Mouse (Mus musculus) liver, postnatal 0 days (tissue): ENCODE measurements at regions not wholly inside any gene's neighbourhood (a gene's known extent, or its start where the extent isn't known, plus 50 kb on each side); places are given as distances from the start of the nearest gene placed in this dataset.
"Not testable (repeated sequence)": the region's sequence is repeated elsewhere in the genome, so short reads cannot be mapped to it uniquely, and the experiment has no call there.

Source experiments
- ATAC-seq: fragments of 200-750 bp; cut with Nextera tagmentation; 2 replicates; pipeline ENCODE4 v1.8.0; 2017; ENCODE audit warnings: mild to moderate bottlenecking, moderate library complexity
- DNase-seq: peaks from one replicate; pipeline ENCODE4 v3.0.0-alpha.2; 2016
- H3K27ac ChIP-seq: fragments of 300-500 bp; sonication (generic); 2 replicates; pipeline ENCODE4 v1.5.1; 2014; ENCODE audit warnings: antibody characterized with exemption, moderate library complexity, mild to moderate bottlenecking, low read depth
- H3K27me3 ChIP-seq: fragments of 300-500 bp; sonication (generic); 2 replicates; pipeline ENCODE4 v1.6.1; 2014; ENCODE audit warnings: low read length, control low read depth, mixed read lengths; ENCODE audit not compliant: insufficient read depth
- H3K36me3 ChIP-seq: fragments of 300-500 bp; sonication (generic); replicated peaks from 2 replicates; pipeline ENCODE4 v1.6.1; 2014; ENCODE audit warnings: mild to moderate bottlenecking, control low read depth, low read length, moderate library complexity, mixed read lengths; ENCODE audit not compliant: insufficient read depth
- H3K4me1 ChIP-seq: fragments of 300-500 bp; sonication (generic); 2 replicates; pipeline ENCODE4 v1.6.1; 2014; ENCODE audit warnings: antibody characterized with exemption, mild to moderate bottlenecking, control low read depth; ENCODE audit not compliant: insufficient read depth
- H3K4me2 ChIP-seq: fragments of 300-500 bp; sonication (generic); 2 replicates; pipeline ENCODE4 v1.6.1; 2014; ENCODE audit warnings: low read depth, mild to moderate bottlenecking, low read length, moderate library complexity, mixed read lengths
- H3K4me3 ChIP-seq: fragments of 300-500 bp; sonication (generic); 2 replicates; pipeline ENCODE4 v1.5.1; 2014; ENCODE audit warnings: low read depth, low read length
- H3K9ac ChIP-seq: fragments of 300-500 bp; sonication (generic); replicated peaks from 2 replicates; pipeline ENCODE4 v1.6.1; 2014; ENCODE audit warnings: mild to moderate bottlenecking, moderate library complexity
- H3K9me3 ChIP-seq: fragments of 300-500 bp; sonication (generic); 2 replicates; pipeline ENCODE4 v1.6.1; 2016; ENCODE audit warnings: mild to moderate bottlenecking, control low read depth, low read length, mixed read lengths
- CTCF ChIP-seq: sonication (generic); IDR thresholded peaks from 2 replicates; pipeline ENCODE4 v1.5.1; 2016; ENCODE audit warnings: antibody characterized with exemption, low read depth
- EP300 ChIP-seq: IDR thresholded peaks from 2 replicates; pipeline ENCODE4 v1.6.1; 2016; ENCODE audit warnings: antibody characterized with exemption, low read depth, mild to moderate bottlenecking
- WGBS: fragments of 180-500 bp; shearing (Covaris S2); extraction: QIAGEN DNeasy Blood & Tissue Kit; methylation state at CpG from one replicate; pipeline ENCODE4 v1.1.7; 2014; ENCODE audit not compliant: insufficient replicate concordance; 5-methylcytosine and 5-hydroxymethylcytosine counted together

DNA sequence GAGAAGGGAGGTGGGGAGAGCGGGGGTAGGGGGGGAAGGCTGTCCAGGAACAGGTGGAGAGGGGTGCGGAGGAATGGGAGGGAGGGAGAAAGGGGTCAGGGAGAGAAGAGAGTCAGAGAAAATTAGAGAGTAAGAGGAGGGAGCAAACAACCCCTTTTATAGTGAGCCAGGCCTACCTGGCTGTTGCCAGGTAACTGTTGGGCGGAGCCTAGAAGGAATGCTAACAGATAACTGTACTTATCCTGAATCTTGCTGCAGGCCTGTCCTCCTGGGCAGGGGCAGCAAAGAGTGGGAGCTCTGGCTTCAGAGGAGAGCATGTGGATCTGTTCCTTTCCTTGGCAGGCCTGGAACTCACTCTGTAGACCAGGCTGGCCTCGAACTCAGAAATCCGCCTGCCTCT is 84.5 kb upstream of the Sec61g start:
- H3K27me3 ChIP-seq: no peaks in the 10 kb centered on the region
- H3K4me2 ChIP-seq: no peak overlapping the region
- no peak overlapping the region for H3K9ac ChIP-seq
- H3K4me1 ChIP-seq: 0 out of 2 replicates have a peak, but pooled peaks cover 2% of the 10 kb centered on the region
- no peak overlapping the region for H3K27ac ChIP-seq
- no peaks in the 10 kb centered on the region for H3K9me3 ChIP-seq
- no peaks in the 10 kb centered on the region for H3K36me3 ChIP-seq
- DNase-seq (no peak), ATAC-seq (no peak)
- TF ChIP-seq EP300 (no peak), CTCF (no peak)
- no peak overlapping the region for H3K4me3 ChIP-seq
- WGBS: 95% methylated on average over 5 of the region's 5 CpGs

DNA sequence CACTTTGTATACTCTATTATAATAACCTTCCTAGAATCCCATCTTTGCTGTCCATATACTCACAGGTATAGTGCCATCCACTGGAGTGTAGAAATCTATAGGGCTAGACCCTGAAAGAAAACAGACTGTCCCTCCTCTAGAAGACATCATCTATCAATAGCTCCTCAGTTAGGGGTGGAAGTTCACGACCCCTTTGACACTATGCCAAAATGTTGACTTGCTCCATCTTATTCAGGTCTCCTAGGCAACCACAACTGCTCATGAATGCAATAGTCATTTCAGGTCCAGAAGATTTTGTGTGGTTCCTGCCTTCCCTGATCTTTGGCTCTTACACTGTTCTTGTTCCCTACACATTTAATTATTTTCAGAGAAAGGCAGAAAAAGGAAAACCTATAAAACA is 86.5 kb upstream of the Sec61g start:
- no peaks in the 10 kb centered on the region for H3K36me3 ChIP-seq
- no peak overlapping the region for H3K4me2 ChIP-seq
- H3K27ac ChIP-seq: no peak overlapping the region
- H3K4me3 ChIP-seq: no peak overlapping the region
- H3K4me1 ChIP-seq: 0 out of 2 replicates have a peak, but pooled peaks cover 2% of the 10 kb centered on the region
- H3K27me3 ChIP-seq: no peaks in the 10 kb centered on the region
- no peak overlapping the region for H3K9ac ChIP-seq
- ATAC-seq (no peak), DNase-seq (no peak)
- TF ChIP-seq CTCF: no peak
- no peak for TF ChIP-seq EP300
- 63% methylated on average over 1 of the region's 1 CpGs for WGBS
- no peaks in the 10 kb centered on the region; the same call in 1 of the 2 replicates for H3K9me3 ChIP-seq

DNA sequence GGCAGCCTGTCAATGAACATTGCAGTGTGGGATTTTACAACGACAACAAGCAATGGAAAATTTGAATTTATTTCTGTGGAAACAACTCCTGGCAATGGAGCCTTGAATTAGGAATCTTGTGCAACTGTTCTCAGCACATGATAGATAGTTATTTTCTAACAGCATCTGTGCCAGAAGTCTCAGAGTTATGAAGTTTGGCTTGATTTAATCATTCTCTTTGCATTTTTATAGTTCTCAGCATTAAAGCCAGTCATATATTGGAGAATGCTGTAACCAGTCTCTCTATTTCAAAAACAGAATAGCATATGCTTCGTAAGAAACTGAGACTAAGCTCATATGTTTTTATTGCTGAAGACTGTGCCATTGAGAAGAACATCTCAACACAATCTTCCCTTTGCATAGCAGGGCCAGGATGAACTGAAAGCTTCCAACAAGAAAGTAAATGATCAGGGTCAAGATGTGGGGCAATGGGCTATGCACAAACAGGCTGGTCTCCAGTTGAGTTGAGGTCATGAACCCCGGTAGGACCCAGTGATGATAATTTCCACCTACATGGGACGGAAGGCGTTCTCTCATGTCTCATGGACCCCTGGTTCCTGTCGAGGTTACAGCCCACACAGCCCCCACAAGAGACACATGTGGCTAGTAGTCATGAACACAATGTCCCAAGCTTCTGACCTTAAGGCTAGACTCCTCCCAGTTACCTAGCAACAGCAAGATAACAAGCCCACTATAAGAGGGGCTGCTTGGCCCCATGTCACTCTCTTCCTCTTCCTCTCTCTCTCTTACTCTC is 89.0 kb upstream of the Sec61g start:
- H3K9ac ChIP-seq: no peak overlapping the region
- DNase-seq: no peak
- H3K4me3 ChIP-seq: no peak overlapping the region
- no peaks in the 10 kb centered on the region for H3K4me1 ChIP-seq
- H3K27ac ChIP-seq: no peak overlapping the region
- TF ChIP-seq CTCF (no peak), EP300 (no peak)
- H3K9me3 ChIP-seq: no peaks in the 10 kb centered on the region; the same call in 1 of the 2 replicates
- H3K4me2 ChIP-seq: no peak overlapping the region
- WGBS: 71% methylated on average over 6 of the region's 6 CpGs
- no peaks in the 10 kb centered on the region for H3K36me3 ChIP-seq
- H3K27me3 ChIP-seq: no peaks in the 10 kb centered on the region
- ATAC-seq: no peak

DNA sequence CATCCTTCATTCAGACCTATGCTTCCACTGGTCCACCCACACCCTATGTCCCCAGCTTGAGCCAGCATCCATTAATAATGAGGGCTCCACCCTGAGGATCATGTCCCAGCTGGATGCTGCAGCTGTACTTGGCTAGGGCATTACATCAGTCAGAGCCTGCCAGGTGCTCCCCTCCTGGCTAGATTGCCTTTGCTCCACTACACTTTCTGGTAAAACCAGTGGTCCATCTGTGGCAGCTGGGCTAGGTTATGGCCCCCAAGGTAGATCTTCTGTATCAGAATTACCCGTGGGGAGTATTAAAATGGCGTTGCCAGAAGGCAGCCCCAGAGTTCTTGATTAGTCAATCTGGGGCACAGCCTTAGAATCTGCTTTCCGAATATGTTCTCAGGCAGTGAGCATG is 94.7 kb upstream of the Sec61g start:
- Histone ChIP-seq H3K4me1 (no peaks in the 10 kb centered on the region), H3K27me3 (no peaks in the 10 kb centered on the region), H3K36me3 (no peaks in the 10 kb centered on the region), H3K9ac (no peak overlapping the region), H3K4me3 (no peak overlapping the region), H3K4me2 (no peak overlapping the region), H3K9me3 (no peaks in the 10 kb centered on the region; the same call in 1 of the 2 replicates), H3K27ac (no peak overlapping the region)
- DNase-seq: no peak
- whole genome bisulfite sequencing: 83% methylated on average over 3 of the region's 3 CpGs
- TF ChIP-seq EP300: no peak
- TF ChIP-seq CTCF: no peak
- no peak for ATAC-seq

DNA sequence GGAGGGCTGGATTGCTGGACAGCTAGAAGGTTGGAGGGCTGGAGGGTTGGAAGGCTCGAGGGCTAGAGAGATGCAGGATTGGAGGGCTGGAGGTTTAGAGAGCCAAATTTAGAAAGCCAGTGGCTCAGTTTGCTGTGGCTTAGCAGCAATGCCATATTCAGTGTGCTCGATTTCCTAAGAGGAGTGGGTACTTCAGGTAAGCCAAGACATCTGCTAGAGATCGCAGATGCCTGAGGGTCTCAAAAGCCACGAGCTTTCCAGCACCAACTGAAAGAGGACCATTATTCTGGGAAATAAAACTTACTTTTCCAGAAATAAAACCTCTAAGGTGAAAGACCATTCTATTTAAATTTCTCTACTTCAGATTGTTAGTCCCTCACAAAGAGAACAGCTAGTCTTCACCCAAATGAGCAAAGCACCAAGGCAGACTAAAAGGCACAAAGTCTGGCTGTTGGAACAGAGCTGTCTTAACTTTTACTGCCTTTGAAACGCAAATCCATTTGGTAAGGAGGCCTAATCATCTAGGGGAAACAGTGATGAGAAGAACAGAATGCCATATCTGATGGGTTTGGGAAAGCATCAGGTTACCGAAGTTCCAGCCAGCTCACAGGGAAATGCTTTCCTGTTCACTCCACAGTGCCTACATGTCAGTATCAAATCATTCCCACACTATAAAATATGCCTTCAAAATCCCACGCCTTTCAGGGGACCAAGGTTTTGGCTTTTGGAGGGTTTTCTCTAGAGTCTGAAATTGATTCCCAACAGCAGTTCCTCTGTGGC is 98.3 kb upstream of the Sec61g start:
- WGBS: 63% methylated on average over 7 of the region's 7 CpGs

DNA sequence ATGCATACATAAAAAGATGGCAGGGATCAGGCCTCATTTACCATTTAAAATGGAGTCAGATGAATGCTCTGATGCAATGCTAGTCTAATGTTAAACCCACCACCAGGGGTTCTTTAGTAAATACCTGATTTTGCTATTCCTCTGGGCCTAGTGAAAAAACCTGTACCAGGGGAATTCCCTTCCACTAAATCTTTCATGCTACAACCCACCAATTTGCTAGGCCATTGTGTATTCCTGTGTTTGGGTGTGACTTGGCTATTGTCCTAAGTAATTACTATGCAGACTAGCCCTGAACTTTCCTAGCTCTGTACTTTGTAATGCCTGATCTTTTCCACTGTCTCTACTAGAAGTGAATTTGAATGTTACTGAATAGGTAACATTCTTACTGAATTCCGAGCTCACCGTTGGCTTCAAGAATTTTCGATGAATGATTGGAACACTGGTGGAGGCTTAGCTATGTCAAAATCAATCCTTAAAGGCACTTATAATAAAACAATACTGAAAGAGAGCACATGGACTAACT is 99.7 kb upstream of the Sec61g start:
- WGBS: 88% methylated on average over 3 of the region's 3 CpGs
- not testable (repeated sequence) for H3K36me3 ChIP-seq, H3K4me1 ChIP-seq, H3K27me3 ChIP-seq, H3K9me3 ChIP-seq, H3K4me2 ChIP-seq, DNase-seq, H3K27ac ChIP-seq, H3K9ac ChIP-seq, H3K4me3 ChIP-seq, ATAC-seq

More for the DNA sequence above, 98.3 kb upstream of the Sec61g start:
- ATAC-seq (no peak), DNase-seq (no peak)
- no peak overlapping the region for H3K9ac ChIP-seq
- H3K9me3 ChIP-seq: no peaks in the 10 kb centered on the region; the same call in 1 of the 2 replicates
- no peak overlapping the region for H3K27ac ChIP-seq
- H3K4me3 ChIP-seq: no peak overlapping the region
- no peaks in the 10 kb centered on the region for H3K4me1 ChIP-seq
- no peaks in the 10 kb centered on the region for H3K27me3 ChIP-seq
- TF ChIP-seq EP300: no peak
- H3K36me3 ChIP-seq: no peaks in the 10 kb centered on the region
- H3K4me2 ChIP-seq: no peak overlapping the region
